Mouse (Mus musculus) lung, adult 2 months (tissue): ENCODE measurements at regions not wholly inside any gene's neighbourhood (a gene's known extent, or its start where the extent isn't known, plus 50 kb on each side); places are given as distances from the start of the nearest gene placed in this dataset.

Experiments
- DNase-seq: peaks from one replicate; pipeline ENCODE4 v3.0.0; 2022
- H3K4me1 ChIP-seq: fragments of 200-500 bp; 2 replicates; pipeline ENCODE4 v1.6.1; 2011; ENCODE audit warnings: low read length; ENCODE audit not compliant: control insufficient read depth, insufficient read depth
- H3K4me3 ChIP-seq: fragments of 200-500 bp; replicated peaks from 2 replicates; pipeline ENCODE3; 2011; ENCODE audit warnings: low read depth, mild to moderate bottlenecking, control low read depth, low read length; ENCODE audit errors: extremely low read depth
- CTCF ChIP-seq: fragments of 200-500 bp; IDR thresholded peaks from 2 replicates; pipeline ENCODE4 v1.5.1; 2011; ENCODE audit warnings: mild to moderate bottlenecking, low read length, control low read depth; ENCODE audit not compliant: insufficient read depth
- POLR2A ChIP-seq: fragments of 200-500 bp; IDR thresholded peaks from 2 replicates; pipeline ENCODE4 v1.6.1; 2011; ENCODE audit warnings: low read depth, mild to moderate bottlenecking, control low read depth, low read length, borderline replicate concordance; ENCODE audit errors: extremely low read depth
- WGBS: fragments of 180-500 bp; shearing (Covaris S2); methylation state at CpG from one replicate; pipeline ENCODE4 v1.1.7; 2018; 5-methylcytosine and 5-hydroxymethylcytosine counted together

- TF ChIP-seq CTCF, result no peak
- no peak for TF ChIP-seq POLR2A
- WGBS, result 74% methylated on average over 8 of the region's 8 CpGs
- no peaks in the 10 kb centered on the region for H3K4me1 ChIP-seq
- DNase-seq, result no peak
- no peak overlapping the region for H3K4me3 ChIP-seq
Observed at GRCm38 (mm10) chr12:118508972-118509917, 208.0 kb upstream of the Sp4 start.

GRCm38 (mm10) chr12:118500392-118500791, 199.2 kb upstream of the Sp4 start:
- Histone ChIP-seq H3K4me1 (no peaks in the 10 kb centered on the region), H3K4me3 (no peak overlapping the region)
- WGBS, result 28% methylated on average over 5 of the region's 5 CpGs
- TF ChIP-seq POLR2A (no peak), CTCF (no peak)
- no peak for DNase-seq

- no peak for DNase-seq
- no peak overlapping the region for H3K4me3 ChIP-seq
- no peaks in the 10 kb centered on the region for H3K4me1 ChIP-seq
- no peak for TF ChIP-seq CTCF
- TF ChIP-seq POLR2A, result no peak
- 84% methylated on average over 5 of the region's 5 CpGs for WGBS
Observed at GRCm38 (mm10) chr12:118488038-118488437, 186.8 kb upstream of the Sp4 start.

- WGBS, result 79% methylated on average over 6 of the region's 6 CpGs
- Histone ChIP-seq H3K4me1 (no peaks in the 10 kb centered on the region), H3K4me3 (no peak overlapping the region)
- TF ChIP-seq POLR2A, result no peak
- no peak for TF ChIP-seq CTCF
- no peak for DNase-seq
Observed at GRCm38 (mm10) chr12:118486434-118486833, 185.2 kb upstream of the Sp4 start.

GRCm38 (mm10) chr12:118481347-118481746, 180.1 kb upstream of the Sp4 start:
- TF ChIP-seq POLR2A (no peak), CTCF (no peak)
- DNase-seq, result no peak
- Histone ChIP-seq H3K4me1 (no peaks in the 10 kb centered on the region; the same call in 1 of the 2 replicates), H3K4me3 (no peak overlapping the region)
- 74% methylated on average over 2 of the region's 2 CpGs for WGBS

- no peak for DNase-seq
- TF ChIP-seq POLR2A (no peak), CTCF (no peak)
- Histone ChIP-seq H3K4me1 (no peaks in the 10 kb centered on the region; the same call in 1 of the 2 replicates), H3K4me3 (no peak overlapping the region)
- WGBS, result 72% methylated on average over 3 of the region's 3 CpGs
Observed at GRCm38 (mm10) chr12:118474732-118475131, 173.5 kb upstream of the Sp4 start.

- Histone ChIP-seq H3K4me3 (no peak overlapping the region), H3K4me1 (no peaks in the 10 kb centered on the region)
- 70% methylated on average over 3 of the region's 3 CpGs for WGBS
- no peak for TF ChIP-seq CTCF
- no peak for TF ChIP-seq POLR2A
- DNase-seq, result no peak
Observed at GRCm38 (mm10) chr12:118466837-118467236, 165.6 kb upstream of the Sp4 start.

GRCm38 (mm10) chr12:118457493-118458408, 156.5 kb upstream of the Sp4 start:
- no peak overlapping the region for H3K4me3 ChIP-seq
- whole genome bisulfite sequencing, result 12% methylated on average over 36 of the region's 36 CpGs
- TF ChIP-seq CTCF (peak; percentile 53), POLR2A (no peak)

GRCm38 (mm10) chr12:118455609-118456008, 154.4 kb upstream of the Sp4 start:
- TF ChIP-seq POLR2A (no peak), CTCF (no peak)
- no peak for DNase-seq
- Histone ChIP-seq H3K4me1 (no peaks in the 10 kb centered on the region), H3K4me3 (no peak overlapping the region)
- WGBS, result 18% methylated on average over 1 of the region's 1 CpGs

More at GRCm38 (mm10) chr12:118457493-118458408, 156.5 kb upstream of the Sp4 start:
- no peaks in the 10 kb centered on the region for H3K4me1 ChIP-seq
- peak; percentile 50 for DNase-seq

GRCm38 (mm10) chr12:118439626-118440025, 138.4 kb upstream of the Sp4 start:
- H3K4me3 ChIP-seq, result no peak overlapping the region
- no peak for TF ChIP-seq POLR2A
- TF ChIP-seq CTCF, result no peak
- 56% methylated on average over 3 of the region's 3 CpGs for WGBS
- no peak for DNase-seq
- H3K4me1 ChIP-seq, result no peaks in the 10 kb centered on the region
